Mouse (Mus musculus) thymus, postnatal 10 days (tissue): ENCODE measurements around the gene Osbpl11.
"Not testable (repeated sequence)": the region's sequence is repeated elsewhere in the genome, so short reads cannot be mapped to it uniquely, and the experiment has no call there.

ENCODE experiments used
- DNase-seq, 2 experiments: peaks; one replicate each; pipeline ENCODE4 v3.0.0; 2021; ENCODE audit warnings: low spot score in 2 of 2

The Osbpl11 gene

GRCm38 (mm10) chr16:33177722-33178121 is 7.1 kb upstream of the Osbpl11 start:
- DNase-seq = no peak

- no peak for DNase-seq
These were observed 6.4 kb upstream of the Osbpl11 start for GRCm38 (mm10) chr16:33178278-33179074.

GRCm38 (mm10) chr16:33179222-33179621 is 5.6 kb upstream of the Osbpl11 start:
- DNase-seq = not testable (repeated sequence)

GRCm38 (mm10) chr16:33179911-33180310 is 5.0 kb upstream of the Osbpl11 start:
- no peak for DNase-seq

- no peak for DNase-seq
These were observed 4.1 kb upstream of the Osbpl11 start for GRCm38 (mm10) chr16:33180793-33181192.

- peak; percentile 61 to 70 for DNase-seq
These were observed 583 bp downstream of the Osbpl11 start for GRCm38 (mm10) chr16:33185261-33186046.

- no peak for DNase-seq
These were observed 1.3 kb downstream of the Osbpl11 start for GRCm38 (mm10) chr16:33186134-33186533.

- DNase-seq = peak; percentile 64 to 70
These were observed 3.2 kb downstream of the Osbpl11 start for GRCm38 (mm10) chr16:33188076-33188475.

GRCm38 (mm10) chr16:33191671-33192091 is 6.8 kb downstream of the Osbpl11 start:
- DNase-seq = no peak

- DNase-seq = no peak
These were observed 7.4 kb downstream of the Osbpl11 start for GRCm38 (mm10) chr16:33192280-33192679.

GRCm38 (mm10) chr16:33193649-33194048 is 8.8 kb downstream of the Osbpl11 start:
- peak; percentile 10 to 36 for DNase-seq

- DNase-seq = no peak
These were observed 10.9 kb downstream of the Osbpl11 start for GRCm38 (mm10) chr16:33195686-33196313.

GRCm38 (mm10) chr16:33196578-33196977 is 11.7 kb downstream of the Osbpl11 start:
- DNase-seq = no peak

GRCm38 (mm10) chr16:33200589-33200988 is 15.7 kb downstream of the Osbpl11 start:
- DNase-seq = no peak

GRCm38 (mm10) chr16:33210812-33211211 is 25.9 kb downstream of the Osbpl11 start:
- no peak for DNase-seq

- DNase-seq = no peak
These were observed 31.6 kb downstream of the Osbpl11 start for GRCm38 (mm10) chr16:33216313-33217003.

GRCm38 (mm10) chr16:33217553-33218085 is 32.7 kb downstream of the Osbpl11 start:
- DNase-seq = not testable (repeated sequence)

GRCm38 (mm10) chr16:33222482-33222881 is 37.6 kb downstream of the Osbpl11 start:
- no peak for DNase-seq

GRCm38 (mm10) chr16:33224381-33224780 is 39.5 kb downstream of the Osbpl11 start:
- DNase-seq = no peak

- DNase-seq = no peak
These were observed 49.3 kb downstream of the Osbpl11 start for GRCm38 (mm10) chr16:33234128-33234527.

- no peak for DNase-seq
These were observed 51.3 kb downstream of the Osbpl11 start for GRCm38 (mm10) chr16:33236151-33236550.
